Mouse (Mus musculus) heart, embryonic 12.5 days (tissue): Measurements from ENCODE around the gene Chd3. TPM values are rescaled to one million over a fixed set of nuclear protein-coding genes. Genes with fewer than 3 reads are reported as not detected.

Experiments
- ATAC-seq: fragments of 200-750 bp; cut with Nextera tagmentation; 2 replicates; pipeline ENCODE4 v1.8.0; 2017; ENCODE audit warnings: moderate TSS enrichment, moderate library complexity; ENCODE audit not compliant: insufficient number of reproducible peaks, low FRiP score
- H3K27ac ChIP-seq: fragments of 300-500 bp; sonication (generic); 2 replicates; pipeline ENCODE4 v1.5.1; 2016; ENCODE audit warnings: mild to moderate bottlenecking, moderate library complexity; ENCODE audit not compliant: poor library complexity, severe bottlenecking
- H3K27me3 ChIP-seq: fragments of 300-500 bp; sonication (generic); replicated peaks from 2 replicates; pipeline ENCODE4 v1.6.1; 2016; ENCODE audit warnings: mild to moderate bottlenecking, moderate library complexity
- H3K36me3 ChIP-seq: fragments of 300-500 bp; sonication (generic); 2 replicates; pipeline ENCODE4 v1.6.1; 2016; ENCODE audit warnings: mild to moderate bottlenecking, moderate library complexity
- H3K4me1 ChIP-seq: fragments of 300-500 bp; sonication (generic); replicated peaks from 2 replicates; pipeline ENCODE4 v1.6.1; 2016; ENCODE audit warnings: mild to moderate bottlenecking
- H3K4me2 ChIP-seq: fragments of 300-500 bp; sonication (generic); 2 replicates; pipeline ENCODE4 v1.6.1; 2016; ENCODE audit warnings: mild to moderate bottlenecking, moderate library complexity
- H3K4me3 ChIP-seq: fragments of 300-500 bp; sonication (generic); 2 replicates; pipeline ENCODE4 v1.5.1; 2016; ENCODE audit warnings: mild to moderate bottlenecking
- H3K9ac ChIP-seq: fragments of 300-500 bp; sonication (generic); 2 replicates; pipeline ENCODE4 v1.6.1; 2016; ENCODE audit warnings: mild to moderate bottlenecking, moderate library complexity
- H3K9me3 ChIP-seq: fragments of 300-500 bp; sonication (generic); replicated peaks from 2 replicates; pipeline ENCODE4 v1.6.1; 2016; ENCODE audit warnings: mild to moderate bottlenecking, moderate library complexity
- WGBS: fragments of 180-500 bp; shearing (Covaris S2); methylation state at CpG from one replicate; pipeline ENCODE4 v1.1.7; 2016; 5-methylcytosine and 5-hydroxymethylcytosine counted together
- polyA plus RNA-seq: library from polyadenylated mRNA; unstranded; fragments of >200 nt; fragmentation: Nextera tagmentation; extraction: Ambion mirVana; gene quantifications from 2 replicates; pipeline ENCODE4 v1.2.1, GENCODE M21; 2016

Gene Chd3
- polyA plus RNA-seq, 1 experiment from 2014 or later: 19.2 TPM

DNA sequence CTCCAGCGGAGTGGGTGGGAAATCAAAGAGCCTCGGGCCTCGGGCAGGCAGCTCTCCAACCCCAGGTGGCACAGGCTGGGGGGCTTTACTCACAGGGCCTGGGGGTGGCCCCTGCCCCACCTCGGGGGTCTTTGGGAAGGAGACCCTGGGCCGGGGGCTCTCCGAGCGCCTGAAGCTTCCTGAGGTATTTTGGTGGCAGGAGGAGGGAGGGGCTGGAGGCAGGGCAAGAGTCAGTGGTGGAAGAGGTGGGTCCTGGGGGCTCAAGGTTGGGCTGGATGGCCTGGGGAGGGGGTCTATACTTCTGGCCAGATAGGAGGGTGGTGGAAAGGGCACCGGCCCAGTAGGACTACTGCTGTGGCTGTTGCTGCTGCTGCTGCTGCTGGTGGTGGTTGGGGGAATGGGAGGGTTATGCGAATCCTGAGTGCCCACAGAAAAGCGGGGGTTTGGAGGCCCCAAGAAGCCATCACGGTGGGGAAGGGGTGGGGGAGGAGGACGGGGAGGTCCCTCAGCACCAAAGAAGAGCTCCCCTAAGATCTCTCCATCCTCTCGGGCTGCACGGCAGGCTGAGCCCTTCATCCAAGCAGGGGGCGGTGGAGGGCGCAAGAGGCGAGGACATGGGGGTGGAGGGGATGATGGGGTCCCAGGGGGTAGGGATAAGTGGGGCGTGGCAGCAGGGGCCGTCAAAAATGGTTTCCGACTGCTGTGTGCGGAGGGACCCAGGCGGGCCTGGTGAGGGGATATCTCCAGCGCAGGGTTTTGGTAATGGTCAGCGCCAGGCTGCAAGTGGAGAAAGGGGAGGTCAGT lies 36.4 kb upstream of the Chd3 start:
- no peak for ATAC-seq
- H3K4me3 ChIP-seq: no peak overlapping the region
- H3K4me2 ChIP-seq: no peak overlapping the region
- H3K9me3 ChIP-seq: no peaks in the 10 kb centered on the region
- peaks cover 74% of the 10 kb centered on the region for H3K36me3 ChIP-seq
- 91% methylated on average over 24 of the region's 24 CpGs for WGBS
- H3K27me3 ChIP-seq: no peaks in the 10 kb centered on the region; the same call in 1 of the 2 replicates
- H3K4me1 ChIP-seq: peaks cover 21% of the 10 kb centered on the region
- H3K27ac ChIP-seq: no peak overlapping the region
- H3K9ac ChIP-seq: no peak overlapping the region

DNA sequence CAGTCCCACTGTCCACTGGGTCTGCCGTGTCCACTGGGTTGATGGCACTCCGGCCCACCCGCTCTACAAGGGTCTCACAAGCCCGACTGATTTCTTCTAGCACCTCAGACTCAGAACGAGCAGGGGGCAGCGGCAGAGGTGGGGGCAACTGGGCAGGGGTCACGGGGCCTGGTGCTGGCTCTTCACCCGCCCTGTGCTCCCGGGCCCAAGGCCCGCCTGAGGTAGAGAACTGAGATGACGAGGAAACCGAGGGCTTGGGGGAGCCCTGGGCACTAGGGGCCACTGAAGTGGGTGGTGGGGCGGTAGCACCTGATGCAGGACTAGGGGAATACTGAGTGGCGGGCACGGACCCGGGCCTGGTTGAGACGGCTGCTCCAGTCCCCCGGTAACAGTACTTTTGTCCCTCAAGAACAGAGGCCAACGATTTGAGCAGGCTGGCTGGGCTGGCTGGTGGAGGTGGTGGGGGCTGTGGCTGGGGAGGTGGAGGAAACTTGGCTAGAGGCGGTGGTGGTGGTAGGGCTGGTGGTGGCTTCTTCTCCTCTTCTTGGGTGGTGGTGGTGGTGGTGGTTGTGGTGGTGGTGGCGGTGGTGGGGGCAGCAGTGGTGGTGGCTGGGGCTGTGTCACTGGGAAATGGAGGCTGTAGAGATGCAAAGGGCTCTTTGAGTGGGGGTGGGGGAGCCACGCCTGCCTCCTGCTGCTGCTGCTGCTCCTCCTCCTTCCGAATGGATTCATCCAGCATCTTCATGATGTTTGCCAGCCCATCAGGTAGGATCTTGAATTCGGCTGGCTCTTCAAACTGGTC lies 35.6 kb upstream of the Chd3 start:
- H3K27me3 ChIP-seq: no peaks in the 10 kb centered on the region; the same call in 1 of the 2 replicates
- 93% methylated on average over 23 of the region's 24 CpGs for WGBS
- H3K9ac ChIP-seq: no peak overlapping the region
- no peak overlapping the region for H3K27ac ChIP-seq
- H3K36me3 ChIP-seq: peaks cover 82% of the 10 kb centered on the region
- no peak overlapping the region for H3K4me2 ChIP-seq
- peaks cover 30% of the 10 kb centered on the region for H3K4me1 ChIP-seq
- ATAC-seq: no peak
- no peak overlapping the region for H3K4me3 ChIP-seq
- no peaks in the 10 kb centered on the region for H3K9me3 ChIP-seq

DNA sequence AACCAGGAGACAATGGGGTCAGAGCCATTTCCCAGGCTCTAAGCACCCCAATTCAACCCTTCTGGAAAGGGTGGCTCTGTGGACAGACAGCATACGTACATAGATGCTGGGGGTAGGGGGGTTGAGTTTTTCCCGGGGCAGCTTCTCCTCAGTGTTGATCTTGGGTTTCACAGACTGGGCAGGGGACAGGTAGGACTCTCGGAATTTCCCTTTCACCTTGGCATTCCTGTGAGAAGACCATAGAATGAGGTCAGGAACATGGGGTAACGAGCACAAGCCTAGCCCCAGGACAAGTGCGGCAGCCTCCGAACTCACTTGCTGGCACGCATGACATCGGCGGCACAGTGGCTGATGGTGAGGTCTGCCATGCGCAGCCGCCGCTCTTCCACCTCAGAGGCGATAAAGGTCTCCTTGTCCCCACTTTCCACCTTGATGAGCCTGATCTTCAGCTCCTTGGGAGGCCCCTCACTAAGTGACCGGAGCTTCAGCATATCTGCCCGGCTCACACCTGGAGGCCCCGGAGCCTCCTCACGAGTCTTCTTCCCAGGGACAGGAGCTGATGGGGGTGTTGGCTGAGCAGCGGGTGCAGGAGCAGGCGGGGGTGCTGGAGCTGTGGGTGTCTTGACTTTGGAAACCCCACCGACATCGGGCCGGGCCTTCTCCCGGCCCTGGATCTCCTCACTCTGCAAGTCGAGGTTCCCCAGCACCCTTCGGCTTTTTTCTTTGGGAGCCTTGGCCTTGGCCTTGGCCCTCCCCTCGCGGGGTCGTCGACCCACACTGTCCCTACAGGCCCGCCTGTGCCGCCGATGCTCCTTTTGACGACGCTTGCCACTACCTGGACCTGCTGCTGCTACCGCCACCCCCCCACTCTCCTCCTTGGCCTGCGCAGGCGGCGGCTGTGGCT lies 34.7 kb upstream of the Chd3 start:
- ATAC-seq: no peak
- WGBS: 91% methylated on average over 38 of the region's 38 CpGs
- Histone ChIP-seq H3K27ac (no peak overlapping the region), H3K9ac (no peak overlapping the region), H3K36me3 (peaks cover 88% of the 10 kb centered on the region), H3K27me3 (no peaks in the 10 kb centered on the region; the same call in 1 of the 2 replicates), H3K4me1 (peaks cover 33% of the 10 kb centered on the region), H3K9me3 (no peaks in the 10 kb centered on the region), H3K4me3 (no peak overlapping the region), H3K4me2 (no peak overlapping the region)

DNA sequence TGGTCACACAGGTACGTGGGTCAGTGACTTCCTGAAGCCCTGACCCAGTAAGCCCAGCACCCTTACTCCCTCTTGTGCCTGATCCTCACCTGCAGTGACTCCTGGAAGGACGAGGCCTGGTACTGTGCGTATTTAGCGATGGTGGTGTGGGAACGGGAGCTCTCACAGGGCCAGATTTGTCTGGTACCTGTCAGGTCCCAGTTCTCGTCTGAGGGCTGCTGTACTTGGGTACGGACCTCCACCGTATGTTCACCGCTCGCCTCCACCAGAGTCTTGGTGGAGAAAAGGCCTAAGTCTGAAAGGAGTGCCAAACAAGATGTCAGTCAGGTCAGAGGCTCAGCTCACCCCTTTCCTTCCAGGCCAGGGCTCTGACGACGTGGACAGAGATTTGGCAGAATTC lies 32.8 kb upstream of the Chd3 start:
- H3K36me3 ChIP-seq: peaks cover 76% of the 10 kb centered on the region
- no peaks in the 10 kb centered on the region; the same call in 1 of the 2 replicates for H3K27me3 ChIP-seq
- no peak overlapping the region; the same call in 1 of the 2 replicates for H3K9ac ChIP-seq
- WGBS: 85% methylated on average over 12 of the region's 12 CpGs
- no peak overlapping the region for H3K27ac ChIP-seq
- no peak overlapping the region for H3K4me3 ChIP-seq
- H3K4me1 ChIP-seq: peaks cover 40% of the 10 kb centered on the region
- H3K9me3 ChIP-seq: no peaks in the 10 kb centered on the region
- ATAC-seq: no peak
- no peak overlapping the region for H3K4me2 ChIP-seq

DNA sequence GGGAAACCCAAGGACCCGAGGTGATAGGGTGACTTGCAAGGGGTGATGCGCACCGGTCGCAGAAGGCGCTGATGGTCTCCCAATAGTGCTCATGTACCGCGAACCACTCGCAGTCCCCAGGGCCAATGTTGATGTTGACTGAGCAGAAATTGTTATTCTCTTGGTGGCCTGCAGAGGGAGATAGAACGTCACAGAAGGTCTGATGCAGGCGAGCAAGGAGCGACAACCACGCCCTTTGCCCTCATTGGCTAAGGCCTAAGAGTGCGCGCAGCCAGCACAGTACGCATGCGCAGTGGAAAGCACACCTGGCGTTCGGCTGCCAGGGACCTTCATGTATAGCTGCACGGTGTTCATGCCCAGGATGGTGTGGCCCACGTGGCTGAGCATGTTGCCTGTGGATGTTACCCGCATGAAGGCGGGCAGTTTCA lies 32.0 kb upstream of the Chd3 start:
- H3K9ac ChIP-seq: no peak overlapping the region
- H3K36me3 ChIP-seq: peaks cover 68% of the 10 kb centered on the region
- no peak overlapping the region for H3K4me3 ChIP-seq
- H3K4me1 ChIP-seq: peaks cover 48% of the 10 kb centered on the region
- 23% methylated on average over 22 of the region's 22 CpGs for WGBS
- no peaks in the 10 kb centered on the region for H3K9me3 ChIP-seq
- peak; percentile 52 for ATAC-seq
- 0 out of 2 replicates have a peak overlapping the region, but pooled peaks have one; percentile 1 for H3K4me2 ChIP-seq
- H3K27me3 ChIP-seq: no peaks in the 10 kb centered on the region; the same call in 1 of the 2 replicates
- no peak overlapping the region for H3K27ac ChIP-seq

DNA sequence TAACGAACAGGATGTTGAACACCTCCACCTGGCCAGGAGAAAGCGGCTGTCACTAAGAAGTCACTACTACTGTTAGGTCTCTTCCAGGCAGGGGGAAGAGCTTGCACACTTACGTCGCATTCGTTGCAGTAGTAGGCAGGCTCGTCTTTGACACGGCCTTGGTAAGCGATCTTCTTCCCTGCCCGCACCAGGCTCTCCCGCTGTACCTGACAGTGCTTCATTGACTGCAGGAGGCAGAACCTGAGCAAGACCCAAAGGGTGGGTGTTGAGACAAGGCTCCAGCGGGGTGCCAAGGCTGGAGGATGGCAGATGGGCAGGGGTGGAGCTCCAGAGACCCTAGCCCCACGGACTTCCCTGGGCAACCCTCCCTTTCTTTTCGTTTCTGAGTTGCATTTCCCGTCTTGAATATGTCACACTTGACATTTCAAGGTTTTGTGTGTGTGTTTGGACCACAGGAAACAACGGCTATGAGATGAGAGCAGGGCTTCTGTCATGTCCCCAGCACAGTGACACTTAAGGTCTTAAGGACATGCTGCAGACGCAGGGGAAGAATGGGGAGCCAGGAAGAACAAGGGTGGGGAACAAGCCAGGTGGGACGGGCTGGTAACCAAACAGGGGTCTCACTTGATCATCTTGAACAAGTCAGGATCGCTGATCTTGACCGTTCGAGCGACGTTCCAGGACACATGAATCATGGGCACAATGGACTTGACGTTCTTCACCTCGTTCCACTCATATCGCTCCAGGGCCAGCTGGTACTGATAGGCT lies 31.1 kb upstream of the Chd3 start:
- Histone ChIP-seq H3K4me1 (peaks cover 49% of the 10 kb centered on the region), H3K27ac (no peak overlapping the region), H3K4me3 (peak overlapping the region; percentile 7; the same call in 1 of the 2 replicates), H3K9ac (no peak overlapping the region), H3K36me3 (peaks cover 59% of the 10 kb centered on the region), H3K4me2 (peak overlapping the region; percentile 44), H3K27me3 (no peaks in the 10 kb centered on the region; the same call in 1 of the 2 replicates), H3K9me3 (no peaks in the 10 kb centered on the region)
- no peak for ATAC-seq
- WGBS: 69% methylated on average over 25 of the region's 25 CpGs

DNA sequence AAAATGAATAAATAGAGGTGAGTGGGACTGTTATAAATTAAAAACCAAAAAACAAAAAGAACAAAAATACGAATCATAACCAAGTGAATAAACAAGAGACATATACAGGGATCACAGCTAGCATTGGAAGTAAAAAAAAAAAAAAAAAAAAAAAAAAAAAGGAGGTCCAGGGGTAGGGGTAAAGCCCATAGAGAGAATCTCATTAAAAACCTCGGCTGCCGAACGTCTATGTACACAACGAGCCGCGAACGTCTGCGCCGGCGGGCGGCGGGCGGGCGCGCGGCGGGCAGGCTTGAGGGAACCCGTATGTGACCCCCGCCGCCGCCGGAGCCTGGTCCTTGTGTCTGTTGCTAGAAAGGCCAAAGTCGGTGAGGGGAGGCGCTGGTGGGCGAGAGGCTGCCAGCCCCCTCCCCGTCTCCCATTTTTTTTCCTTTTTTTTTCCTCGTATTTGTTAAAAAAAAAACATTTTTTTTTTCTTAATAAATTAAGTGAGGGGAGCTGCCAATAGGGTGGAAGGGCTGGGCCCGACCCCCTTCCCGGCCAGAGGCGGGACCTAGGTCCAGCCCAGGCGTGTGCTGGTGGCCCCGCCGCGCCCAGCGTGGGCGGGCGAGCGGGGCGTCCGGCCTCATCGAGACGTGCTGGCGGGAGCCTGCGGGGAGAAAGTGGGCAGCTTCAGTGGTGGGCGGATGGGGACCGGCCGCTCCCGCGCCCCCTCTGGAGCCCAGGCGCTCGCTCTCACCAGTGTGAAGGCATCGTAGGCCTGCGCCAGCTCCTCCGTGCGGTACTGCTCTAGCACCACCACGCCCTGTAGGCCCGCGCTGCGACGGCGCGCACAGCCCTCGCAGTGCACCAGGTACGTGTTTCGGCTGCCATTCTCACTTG lies 30.2 kb upstream of the Chd3 start:
- H3K4me2 ChIP-seq: peak overlapping the region; percentile 76
- peaks cover 50% of the 10 kb centered on the region for H3K4me1 ChIP-seq

DNA sequence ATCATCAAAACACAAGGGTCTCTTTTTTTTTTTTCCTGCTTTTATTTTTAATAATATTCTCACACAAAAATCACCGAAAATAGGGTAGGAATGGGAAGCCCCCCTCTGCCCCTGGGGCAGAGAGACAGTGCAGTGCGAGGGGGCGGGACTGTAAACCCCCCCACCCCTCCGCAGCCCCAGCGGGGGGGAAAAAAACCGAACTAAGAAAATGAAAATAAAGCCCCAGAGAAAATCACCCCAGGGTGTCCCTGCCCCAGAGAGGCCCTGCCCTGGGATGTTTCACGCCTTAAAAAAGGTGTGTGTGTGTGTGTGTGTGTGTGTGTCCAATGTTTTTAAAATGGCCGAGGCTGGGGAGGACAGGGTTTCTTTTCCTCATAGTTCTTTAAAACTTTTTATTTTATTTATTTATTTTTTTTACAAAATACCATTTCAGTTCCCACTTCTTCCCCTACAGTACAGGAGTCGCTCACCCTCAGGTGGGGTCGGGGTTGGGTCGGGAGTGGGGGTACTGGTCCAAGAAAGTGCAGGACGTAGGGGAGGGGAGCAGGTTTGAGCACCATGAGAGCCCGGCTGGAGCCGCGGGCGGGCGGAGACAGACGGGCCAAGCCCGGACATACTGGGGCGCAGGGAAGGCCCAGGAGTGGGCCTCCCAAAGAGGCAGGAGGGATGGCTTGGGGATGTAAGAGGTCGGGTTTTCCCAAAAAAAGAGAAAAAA lies 29.4 kb upstream of the Chd3 start:
- Histone ChIP-seq H3K27me3 (no peaks in the 10 kb centered on the region; the same call in 1 of the 2 replicates), H3K9ac (peak overlapping the region; percentile 82), H3K4me2 (peak overlapping the region; percentile 76), H3K4me3 (peak overlapping the region; percentile 60), H3K27ac (peak overlapping the region; percentile 93), H3K36me3 (peaks cover 43% of the 10 kb centered on the region), H3K9me3 (no peaks in the 10 kb centered on the region), H3K4me1 (peaks cover 53% of the 10 kb centered on the region)
- 17% methylated on average over 21 of the region's 21 CpGs for WGBS
- ATAC-seq: no peak

More for the DNA sequence above, 30.2 kb upstream of the Chd3 start:
- H3K27ac ChIP-seq: no peak overlapping the region
- H3K36me3 ChIP-seq: peaks cover 51% of the 10 kb centered on the region
- H3K4me3 ChIP-seq: peak overlapping the region; percentile 7; the same call in 1 of the 2 replicates
- no peaks in the 10 kb centered on the region for H3K9me3 ChIP-seq
- H3K9ac ChIP-seq: peak overlapping the region; percentile 30; the same call in 1 of the 2 replicates
- no peak for ATAC-seq
- no peaks in the 10 kb centered on the region; the same call in 1 of the 2 replicates for H3K27me3 ChIP-seq
- 25% methylated on average over 66 of the region's 66 CpGs for WGBS

DNA sequence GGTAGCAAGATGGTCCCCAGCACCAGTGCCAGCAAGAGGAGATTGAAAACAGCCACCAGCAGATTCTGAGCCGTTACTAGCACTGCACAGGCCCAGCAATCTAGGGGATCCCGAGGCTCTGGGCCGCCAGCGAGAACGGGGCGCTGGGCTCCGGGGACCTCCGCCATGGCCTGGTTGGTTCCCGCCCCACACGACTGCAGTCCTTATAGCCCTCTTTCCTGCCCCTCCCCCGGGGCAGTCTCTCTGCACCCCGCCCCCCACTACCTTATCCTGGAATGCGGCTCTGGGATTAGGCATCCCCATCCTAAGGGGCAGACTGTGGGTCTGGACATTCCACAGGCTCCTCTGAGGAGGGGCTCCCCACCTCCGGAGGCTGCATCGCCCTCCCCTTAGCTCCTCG lies 28.9 kb upstream of the Chd3 start, which contains the start of gene Tmem88:
TSS of gene Tmem88 (minus strand) at position 176 of the 400 bp plus-strand sequence.
- H3K4me3 ChIP-seq: peak within 1 kb of the TSS; percentile 60
- ATAC-seq: peak; percentile 14; the same call in 1 of the 2 replicates

More for the DNA sequence above, 28.9 kb upstream of the Chd3 start, which contains the start of gene Tmem88:
- Histone ChIP-seq H3K4me2 (peak within 1 kb of the TSS; percentile 76), H3K9ac (peak within 1 kb of the TSS; percentile 82), H3K27me3 (no peaks in the 10 kb centered on the region; the same call in 1 of the 2 replicates), H3K4me1 (peaks cover 53% of the 10 kb centered on the region), H3K36me3 (peaks cover 37% of the 10 kb centered on the region), H3K27ac (peak within 1 kb of the TSS; percentile 93), H3K9me3 (no peaks in the 10 kb centered on the region)
- WGBS: 2% methylated on average over 16 of the region's 16 CpGs
